Mouse (Mus musculus) forebrain, embryonic 14.5 days (tissue): ENCODE measurements at regions not wholly inside any gene's neighbourhood (a gene's known extent, or its start where the extent isn't known, plus 50 kb on each side); places are given as distances from the start of the nearest gene placed in this dataset.

Experiments used
- ATAC-seq: fragments of 200-750 bp; cut with Nextera tagmentation; 2 replicates; pipeline ENCODE4 v1.8.0; 2017; ENCODE audit warnings: mild to moderate bottlenecking, moderate library complexity
- DNase-seq: peaks from one replicate; pipeline ENCODE4 v3.0.0-alpha.2; 2015; ENCODE audit warnings: low spot score
- H3K27ac ChIP-seq: fragments of 300-500 bp; sonication (generic); 2 replicates; pipeline ENCODE4 v1.5.1; 2014; ENCODE audit warnings: low read depth, mild to moderate bottlenecking, control low read depth, low read length, moderate library complexity
- H3K27me3 ChIP-seq: fragments of 300-500 bp; sonication (generic); replicated peaks from 2 replicates; pipeline ENCODE4 v1.6.1; 2014; ENCODE audit warnings: low read length, control low read depth, mixed read lengths; ENCODE audit not compliant: control insufficient read depth, insufficient read depth
- H3K36me3 ChIP-seq: fragments of 300-500 bp; sonication (generic); 2 replicates; pipeline ENCODE4 v1.6.1; 2014; ENCODE audit warnings: low read length, control low read depth; ENCODE audit not compliant: control insufficient read depth, insufficient read depth
- H3K4me1 ChIP-seq: fragments of 300-500 bp; sonication (generic); 2 replicates; pipeline ENCODE4 v1.6.1; 2014; ENCODE audit warnings: antibody characterized with exemption, low read length, control low read depth; ENCODE audit not compliant: control insufficient read depth, insufficient read depth
- H3K4me2 ChIP-seq: fragments of 300-500 bp; sonication (generic); 2 replicates; pipeline ENCODE4 v1.6.1; 2014; ENCODE audit warnings: mild to moderate bottlenecking, control low read depth, low read length
- H3K4me3 ChIP-seq: fragments of 300-500 bp; sonication (generic); 2 replicates; pipeline ENCODE4 v1.5.1; 2014; ENCODE audit warnings: low read depth, low read length, control low read depth
- H3K9ac ChIP-seq: fragments of 300-500 bp; sonication (generic); 2 replicates; pipeline ENCODE4 v1.6.1; 2014; ENCODE audit warnings: mild to moderate bottlenecking, low read length, control low read depth, moderate library complexity
- H3K9me3 ChIP-seq: fragments of 300-500 bp; sonication (generic); replicated peaks from 2 replicates; pipeline ENCODE4 v1.6.1; 2016; ENCODE audit warnings: low read length, control low read depth, mixed read lengths; ENCODE audit not compliant: control insufficient read depth
- WGBS: fragments of 180-500 bp; shearing (Covaris S2); extraction: QIAGEN DNeasy Blood & Tissue Kit; methylation state at CpG from one replicate; pipeline ENCODE4 v1.1.7; 2014; 5-methylcytosine and 5-hydroxymethylcytosine counted together

- Histone ChIP-seq H3K4me1 (no peaks in the 10 kb centered on the region), H3K27ac (no peak overlapping the region), H3K9me3 (no peaks in the 10 kb centered on the region), H3K36me3 (no peaks in the 10 kb centered on the region), H3K4me2 (no peak overlapping the region), H3K27me3 (no peaks in the 10 kb centered on the region), H3K4me3 (no peak overlapping the region), H3K9ac (no peak overlapping the region)
- 89% methylated on average over 4 of the region's 4 CpGs for WGBS
- ATAC-seq: no peak
- DNase-seq: no peak
These were observed 52.6 kb upstream of the Bcl2l14 start for GRCm38 (mm10) chr6:134343606-134343901.
